Mouse (Mus musculus) B cell, adult 2 months (primary cell): ENCODE measurements around the gene Gtf2i.

Source experiments
- DNase-seq, 2 experiments: peaks; one replicate each; pipeline ENCODE4 v3.0.0; 2022

The Gtf2i gene

GRCm38 (mm10) chr5:134237936-134238760 is 76.4 kb downstream of the Gtf2i start:
- DNase-seq = no peak

DNA sequence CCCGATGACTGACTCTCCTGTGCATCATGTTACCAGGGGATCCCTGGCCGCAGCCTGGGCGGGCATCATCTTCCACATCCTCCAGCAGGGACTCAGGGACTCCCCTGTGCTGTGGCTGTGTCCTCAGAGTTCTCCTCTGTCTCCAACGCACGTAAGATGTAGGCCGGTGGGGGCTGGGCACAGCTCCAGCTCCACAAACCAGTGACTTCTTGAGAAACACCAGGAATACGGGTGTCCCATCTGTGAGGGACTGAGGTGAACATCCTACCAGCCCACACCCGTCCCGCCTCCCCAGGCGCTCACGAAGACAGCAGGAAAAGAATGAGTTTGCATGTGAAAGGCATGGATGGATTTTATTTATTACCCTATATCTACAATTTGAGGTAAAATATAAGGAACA is 77.1 kb downstream of the Gtf2i start:
- no peak for DNase-seq

GRCm38 (mm10) chr5:134236796-134237195 is 77.8 kb downstream of the Gtf2i start:
- DNase-seq = peak; percentile 85 to 91

- no peak for DNase-seq
Observed at GRCm38 (mm10) chr5:134236241-134236640, 78.3 kb downstream of the Gtf2i start.

GRCm38 (mm10) chr5:134235111-134235510 is 79.4 kb downstream of the Gtf2i start:
- DNase-seq = no peak

- no peak for DNase-seq
Observed at GRCm38 (mm10) chr5:134234205-134234604, 80.4 kb downstream of the Gtf2i start.

DNA sequence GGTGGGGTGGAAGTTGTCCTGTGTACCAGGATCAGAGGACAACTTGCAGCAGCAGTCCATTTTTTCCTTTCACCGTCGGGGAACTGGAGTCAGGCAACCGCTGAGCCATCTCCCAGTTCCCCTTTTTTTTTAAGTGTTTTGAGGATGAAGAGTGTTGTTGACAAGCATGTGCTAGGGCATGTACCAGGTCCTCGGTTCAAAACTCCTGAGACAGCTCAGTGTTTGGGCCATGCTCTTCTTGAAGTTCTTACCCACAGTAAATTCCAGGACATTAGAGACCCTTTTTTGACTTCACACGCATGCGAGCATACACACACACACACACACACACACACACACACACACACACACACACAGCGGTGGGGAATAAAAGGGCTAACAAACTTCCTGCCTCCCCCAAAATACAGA is 81.3 kb downstream of the Gtf2i start:
- peak; percentile 38 to 44 for DNase-seq

DNA sequence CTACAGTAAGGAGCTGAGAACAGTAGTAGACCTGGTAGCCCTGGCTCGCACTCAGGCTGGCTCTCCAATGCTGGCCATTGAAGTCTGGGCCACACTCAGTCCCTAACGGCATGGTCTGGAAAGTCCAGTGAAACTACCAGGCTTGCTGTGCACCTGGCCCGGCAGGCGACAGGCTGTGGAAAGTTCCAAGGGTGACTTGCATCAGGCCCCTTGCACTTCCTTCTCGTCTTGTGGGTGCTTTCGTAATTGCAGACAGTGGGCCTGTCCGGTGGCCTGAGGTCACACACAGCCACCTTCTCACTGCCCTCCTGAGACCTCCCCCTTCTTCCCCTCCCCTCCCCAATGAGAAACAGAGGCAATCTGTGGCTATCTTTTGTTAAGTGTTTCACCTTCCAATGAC is 82.0 kb downstream of the Gtf2i start:
- peak; percentile 54 to 62 for DNase-seq

GRCm38 (mm10) chr5:134232111-134232510 is 82.4 kb downstream of the Gtf2i start:
- peak; percentile 57 to 60 for DNase-seq

DNA sequence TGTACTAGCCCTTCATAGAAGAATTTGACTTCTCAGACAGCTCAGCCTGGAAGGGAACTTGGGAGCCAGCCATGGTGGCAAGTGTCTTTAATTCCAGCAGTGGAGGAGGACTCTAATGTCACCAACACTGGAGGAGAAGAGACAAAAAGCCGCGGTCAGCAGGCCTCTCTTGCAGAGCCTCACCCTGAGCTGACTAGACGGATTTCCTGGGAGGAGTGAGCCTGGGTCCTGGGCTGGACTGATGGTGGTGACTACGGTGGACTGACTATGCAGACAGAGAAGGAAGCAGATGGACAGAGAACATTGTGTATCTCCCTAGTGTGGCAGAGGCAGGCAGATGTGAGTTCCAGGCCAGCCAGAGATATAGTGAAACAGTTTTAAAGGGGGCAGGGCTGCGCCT is 83.2 kb downstream of the Gtf2i start:
- DNase-seq = no peak

- DNase-seq = peak; percentile 81 to 84
Observed at GRCm38 (mm10) chr5:134229391-134229790, 85.2 kb downstream of the Gtf2i start, which contains the start of gene Ncf1. Gene Ncf1 (minus strand): TSS chr5:134229625.

GRCm38 (mm10) chr5:134228249-134228638 is 86.3 kb downstream of the Gtf2i start:
- no peak for DNase-seq

DNA sequence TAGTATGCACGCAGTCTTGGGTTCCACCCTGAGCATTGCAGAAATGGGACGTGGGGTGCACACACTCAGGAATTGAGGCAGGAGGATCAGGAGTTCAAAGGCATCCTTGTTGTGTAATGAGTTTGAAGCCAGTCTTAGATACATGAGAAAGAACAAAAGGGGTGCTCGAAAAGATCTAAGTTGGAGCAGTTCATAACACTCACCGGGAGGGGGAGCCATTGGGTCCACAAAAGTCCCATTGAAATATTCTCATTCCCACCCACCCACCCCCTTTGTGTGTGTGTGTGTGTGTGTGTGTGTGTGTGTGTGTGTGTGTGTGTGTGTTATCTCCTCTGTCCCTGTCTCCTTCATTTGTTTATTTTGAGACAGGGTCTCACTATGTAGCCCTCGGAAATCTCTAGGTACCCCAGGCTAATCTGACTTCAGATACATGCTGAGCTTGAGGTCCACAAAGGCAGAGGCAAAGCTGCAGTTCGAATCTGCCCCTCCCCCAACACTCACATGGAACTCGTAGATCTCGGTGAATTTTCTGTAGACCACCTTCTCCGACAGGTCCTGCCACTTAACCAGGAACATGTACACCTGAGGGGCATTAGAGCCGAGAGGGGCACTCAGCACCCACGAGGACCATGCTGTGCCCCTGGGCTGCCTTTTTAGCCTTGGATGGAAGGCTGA is 86.8 kb downstream of the Gtf2i start:
- peak; percentile 74 to 77 for DNase-seq

DNA sequence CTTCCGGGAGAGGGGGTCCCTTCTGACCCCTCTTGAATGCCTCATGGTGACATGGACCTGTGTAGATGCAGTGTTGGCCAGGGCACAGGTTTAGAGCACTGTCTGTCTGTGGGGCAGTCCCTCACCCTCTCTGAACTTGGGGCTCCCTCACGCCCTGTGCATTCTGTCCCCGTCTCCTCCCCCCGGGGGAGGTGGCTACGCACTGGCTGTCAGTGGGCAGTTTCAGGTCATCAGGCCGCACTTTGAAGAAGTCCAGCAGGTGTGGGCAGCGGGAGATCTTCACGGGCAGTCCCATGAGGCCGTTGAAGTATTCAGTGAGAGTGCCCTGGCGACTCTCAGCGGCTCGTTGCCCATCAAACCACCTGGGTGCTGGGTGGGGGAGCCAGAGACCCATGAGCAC is 87.6 kb downstream of the Gtf2i start:
- no peak for DNase-seq

DNA sequence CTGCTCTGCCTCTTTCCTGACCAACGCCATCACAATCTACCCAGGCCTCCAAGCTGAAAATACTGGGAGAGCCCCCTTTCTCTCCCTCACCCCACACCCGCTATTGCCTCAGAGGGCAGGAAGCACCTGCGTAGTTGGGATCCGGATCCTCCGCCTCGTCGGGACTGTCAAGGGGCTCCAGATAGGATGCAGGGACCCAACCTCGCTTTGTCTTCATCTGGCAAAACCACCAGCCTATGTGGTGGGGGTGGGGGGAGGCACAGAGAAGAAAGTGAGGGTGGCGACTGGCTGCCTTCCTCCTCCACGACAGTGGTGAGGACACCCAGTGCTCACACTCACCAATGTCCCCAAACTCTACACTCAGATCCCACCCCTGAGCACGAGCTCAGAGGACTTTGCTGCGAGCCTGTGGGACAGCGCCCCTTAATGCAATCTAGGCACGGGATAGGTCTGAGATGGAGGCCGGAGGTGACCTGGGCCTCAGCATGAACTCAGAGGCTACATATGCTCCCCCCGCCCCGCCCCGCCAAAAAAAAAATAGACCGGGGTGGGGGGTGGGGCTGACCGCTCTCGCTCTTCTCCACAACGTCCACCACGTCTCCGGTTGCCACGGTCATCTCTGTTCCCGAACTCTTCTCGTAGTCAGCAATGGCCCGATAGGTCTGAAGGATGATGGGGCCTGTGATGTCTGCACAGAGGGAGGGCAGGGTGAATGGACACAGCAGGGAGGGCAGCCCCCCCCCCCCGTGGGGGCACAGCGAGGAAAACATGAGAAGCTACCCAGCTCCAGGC is 89.3 kb downstream of the Gtf2i start:
- no peak for DNase-seq

- no peak for DNase-seq
Observed at GRCm38 (mm10) chr5:134221708-134222150, 92.8 kb downstream of the Gtf2i start.

DNA sequence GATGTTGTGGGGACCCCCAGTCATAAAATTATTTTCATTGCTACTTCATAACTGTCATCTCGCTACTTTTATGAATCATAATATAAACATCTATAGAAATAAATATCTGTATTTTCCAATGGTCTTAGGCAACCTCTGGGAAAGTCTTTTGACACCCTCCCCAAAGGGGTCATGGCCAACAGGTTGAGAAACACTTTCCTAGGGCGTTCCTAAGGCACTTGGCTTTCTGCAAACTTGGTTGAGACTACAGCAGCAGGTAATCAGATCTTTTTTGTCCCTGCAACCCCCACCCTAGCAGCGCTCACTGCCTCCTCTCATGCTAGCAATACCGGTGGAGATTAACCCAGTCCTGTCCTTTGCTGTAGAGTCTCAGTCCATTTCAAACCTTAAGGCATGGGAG is 93.3 kb downstream of the Gtf2i start:
- DNase-seq = no peak

DNA sequence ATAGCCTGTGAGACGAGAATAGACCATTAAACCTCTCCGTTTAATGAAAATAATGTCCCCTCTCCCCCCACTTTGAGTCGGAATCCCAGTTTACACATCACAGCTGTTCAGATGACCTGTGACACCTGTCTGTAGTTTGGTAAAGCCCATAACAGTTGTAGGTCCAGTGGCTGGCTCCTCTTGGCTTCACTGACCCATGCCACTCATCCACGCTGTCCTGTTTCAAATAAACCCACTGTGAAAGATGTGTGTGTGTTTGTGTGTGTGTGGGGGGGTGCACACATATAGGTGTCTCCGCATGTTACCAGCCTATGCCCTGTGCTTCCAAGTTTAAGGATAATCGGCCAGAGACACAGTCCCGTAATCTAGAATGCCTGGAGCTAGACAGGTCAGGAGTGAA is 96.7 kb downstream of the Gtf2i start:
- DNase-seq = no peak

GRCm38 (mm10) chr5:134214021-134214806 is 100.3 kb downstream of the Gtf2i start:
- peak in 1 of 2 experiments; percentile 26 for DNase-seq

- DNase-seq = no peak
Observed at GRCm38 (mm10) chr5:134209931-134210554, 104.5 kb downstream of the Gtf2i start.

GRCm38 (mm10) chr5:134206721-134207120 is 107.8 kb downstream of the Gtf2i start:
- no peak for DNase-seq

- DNase-seq = no peak
Observed at GRCm38 (mm10) chr5:134193664-134194063, 120.9 kb downstream of the Gtf2i start.
